Mouse (Mus musculus) ES-Bruce4 (cell line): ENCODE data around the gene Xpo5. TPM values are rescaled to one million over a fixed set of nuclear protein-coding genes. Genes with fewer than 3 reads are reported as not detected.

Experiments
- H3K27ac ChIP-seq: 2 replicates; pipeline ENCODE4 v1.5.1; 2012; ENCODE audit warnings: low read length, inconsistent platforms; ENCODE audit not compliant: insufficient read depth
- H3K27me3 ChIP-seq: 2 replicates; pipeline ENCODE4 v1.6.1; 2012; ENCODE audit warnings: mild to moderate bottlenecking, low read length, inconsistent platforms; ENCODE audit not compliant: control insufficient read depth, poor library complexity, insufficient read depth, severe bottlenecking
- H3K36me3 ChIP-seq: 2 replicates; pipeline ENCODE4 v1.6.1; 2012; ENCODE audit warnings: inconsistent platforms, mild to moderate bottlenecking, low read length, moderate library complexity; ENCODE audit not compliant: control insufficient read depth, poor library complexity, insufficient read depth, severe bottlenecking
- H3K4me1 ChIP-seq: one replicate; pipeline ENCODE4 v1.8.1; 2011; ENCODE audit warnings: low read length; ENCODE audit not compliant: control insufficient read depth, insufficient read depth
- H3K4me3 ChIP-seq: 2 replicates; pipeline ENCODE4 v1.5.1; 2011; ENCODE audit warnings: low read depth, mild to moderate bottlenecking, low read length
- H3K9ac ChIP-seq: 2 replicates; pipeline ENCODE4 v1.6.1; 2012; ENCODE audit warnings: low read depth, mild to moderate bottlenecking, inconsistent platforms; ENCODE audit not compliant: poor library complexity, severe bottlenecking
- H3K9me3 ChIP-seq: replicated peaks from 2 replicates; pipeline ENCODE4 v1.6.1; 2012; ENCODE audit warnings: mild to moderate bottlenecking, low read length, inconsistent platforms; ENCODE audit not compliant: control insufficient read depth, poor library complexity, insufficient read depth, severe bottlenecking
- CTCF ChIP-seq: IDR thresholded peaks from one replicate; pipeline ENCODE4 v1.8.1; 2011; ENCODE audit warnings: low read depth, low read length
- EP300 ChIP-seq: IDR thresholded peaks from 2 replicates; pipeline ENCODE4 v1.6.1; 2011; ENCODE audit warnings: low read depth, low read length; ENCODE audit not compliant: insufficient read depth
- POLR2A ChIP-seq: IDR thresholded peaks from one replicate; pipeline ENCODE4 v1.8.1; 2011; ENCODE audit warnings: low read length; ENCODE audit not compliant: insufficient read depth
- polyA plus RNA-seq: library from polyadenylated mRNA; stranded (reverse); fragments of >200 nt; gene quantifications from 2 replicates; pipeline ENCODE4 v1.2.4, GENCODE M21; 2011; ENCODE audit warnings: low read depth; ENCODE audit not compliant: missing spikeins, insufficient read depth, insufficient read length

Xpo5 gene
- polyA plus RNA-seq, 1 experiment = 77.8 TPM

- peaks cover 58% of the 10 kb centered on the region for H3K36me3 ChIP-seq
- H3K9ac ChIP-seq = no peak overlapping the region
- H3K9me3 ChIP-seq = no peaks in the 10 kb centered on the region
- H3K27ac ChIP-seq = no peak overlapping the region
- no peak overlapping the region for H3K4me3 ChIP-seq
- H3K4me1 ChIP-seq = no peaks in the 10 kb centered on the region
- TF ChIP-seq POLR2A (no peak), EP300 (no peak), CTCF (no peak)
- no peaks in the 10 kb centered on the region for H3K27me3 ChIP-seq
Observed at GRCm38 (mm10) chr17:46206676-46207075, 4.1 kb downstream of the Xpo5 start.

DNA sequence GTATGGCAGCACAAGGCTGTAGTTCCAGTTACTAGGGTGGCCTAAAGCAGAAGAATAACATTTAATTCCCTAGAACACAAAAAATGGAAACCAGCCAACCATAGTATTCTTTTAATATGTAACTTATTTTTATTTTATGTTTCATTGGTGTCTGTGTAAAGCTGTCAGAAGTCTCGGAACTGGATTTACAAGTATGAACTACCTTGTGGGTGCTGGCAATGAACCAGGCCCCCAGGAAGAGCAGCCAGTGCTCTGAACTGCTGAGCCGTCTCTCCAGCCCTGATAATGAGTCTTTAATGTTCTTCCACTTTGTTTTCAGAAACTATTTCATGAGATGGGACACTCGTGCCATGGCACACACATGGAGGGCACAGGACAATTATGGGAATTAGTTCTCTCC lies 8.0 kb downstream of the Xpo5 start:
- no peak overlapping the region for H3K9ac ChIP-seq
- no peak overlapping the region for H3K4me3 ChIP-seq
- H3K9me3 ChIP-seq = no peaks in the 10 kb centered on the region
- no peaks in the 10 kb centered on the region for H3K4me1 ChIP-seq
- no peak overlapping the region for H3K27ac ChIP-seq
- TF ChIP-seq POLR2A = no peak
- no peak for TF ChIP-seq EP300
- TF ChIP-seq CTCF = no peak
- no peaks in the 10 kb centered on the region for H3K27me3 ChIP-seq
- H3K36me3 ChIP-seq = peaks cover 83% of the 10 kb centered on the region

GRCm38 (mm10) chr17:46221601-46222000 lies 19.0 kb downstream of the Xpo5 start:
- no peak overlapping the region for H3K9ac ChIP-seq
- H3K4me1 ChIP-seq = no peaks in the 10 kb centered on the region
- no peaks in the 10 kb centered on the region for H3K27me3 ChIP-seq
- H3K27ac ChIP-seq = no peak overlapping the region
- peaks cover 92% of the 10 kb centered on the region for H3K36me3 ChIP-seq
- TF ChIP-seq EP300 (no peak), POLR2A (no peak), CTCF (no peak)
- no peaks in the 10 kb centered on the region for H3K9me3 ChIP-seq
- no peak overlapping the region for H3K4me3 ChIP-seq

GRCm38 (mm10) chr17:46227576-46227975 lies 25.0 kb downstream of the Xpo5 start:
- Histone ChIP-seq H3K4me1 (no peaks in the 10 kb centered on the region), H3K9ac (no peak overlapping the region)

DNA sequence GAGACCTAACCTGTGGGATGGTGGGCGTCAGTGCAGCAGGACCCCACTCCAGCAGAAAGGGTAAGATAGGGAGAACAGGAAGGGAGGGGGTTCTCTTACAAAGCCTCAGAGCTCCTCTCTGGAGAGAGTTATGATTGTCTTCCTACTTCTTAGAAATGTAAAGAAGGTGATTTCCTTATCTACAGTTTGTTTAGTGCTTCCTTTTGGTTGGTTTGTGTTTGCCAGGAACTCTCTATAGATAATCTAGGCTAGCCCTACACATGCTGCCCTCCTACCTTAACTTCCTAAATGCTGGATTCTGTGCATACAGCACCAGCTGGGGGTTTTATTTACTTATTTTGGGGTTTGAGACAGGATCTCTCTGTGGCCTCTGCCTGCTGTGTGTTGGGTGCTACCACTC lies 33.5 kb downstream of the Xpo5 start:
- no peaks in the 10 kb centered on the region for H3K9me3 ChIP-seq
- no peak overlapping the region for H3K27ac ChIP-seq
- peaks cover 74% of the 10 kb centered on the region for H3K36me3 ChIP-seq
- no peaks in the 10 kb centered on the region for H3K27me3 ChIP-seq
- TF ChIP-seq POLR2A = no peak
- no peak for TF ChIP-seq EP300
- no peak for TF ChIP-seq CTCF
- no peak overlapping the region for H3K4me3 ChIP-seq
- no peak overlapping the region for H3K9ac ChIP-seq
- H3K4me1 ChIP-seq = no peaks in the 10 kb centered on the region

More at GRCm38 (mm10) chr17:46227576-46227975, 25.0 kb downstream of the Xpo5 start:
- no peak for TF ChIP-seq EP300
- no peak for TF ChIP-seq POLR2A
- no peak for TF ChIP-seq CTCF
- Histone ChIP-seq H3K4me3 (no peak overlapping the region), H3K27ac (no peak overlapping the region), H3K9me3 (no peaks in the 10 kb centered on the region), H3K27me3 (no peaks in the 10 kb centered on the region), H3K36me3 (peaks cover 87% of the 10 kb centered on the region)

DNA sequence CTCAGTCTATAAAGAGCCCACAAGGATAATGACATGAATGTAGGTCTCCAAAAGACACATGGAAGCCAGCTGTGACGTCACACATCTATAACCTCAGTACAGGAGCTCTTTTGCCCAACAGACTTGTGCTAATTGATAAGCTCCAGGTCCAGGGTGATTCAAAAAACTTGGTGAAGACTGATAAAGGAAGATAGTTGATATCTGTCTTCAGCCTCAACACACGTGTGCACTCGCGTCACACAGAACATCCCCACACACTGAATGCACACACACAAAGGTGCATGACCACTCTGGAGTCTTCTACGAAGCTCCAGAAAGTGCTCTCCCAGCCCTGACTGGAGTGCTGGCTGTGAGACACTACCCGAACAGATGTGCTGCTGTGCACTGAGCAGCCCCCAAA lies 34.5 kb downstream of the Xpo5 start:
- Histone ChIP-seq H3K27me3 (no peaks in the 10 kb centered on the region), H3K9me3 (no peaks in the 10 kb centered on the region), H3K36me3 (peaks cover 77% of the 10 kb centered on the region), H3K4me1 (no peaks in the 10 kb centered on the region), H3K9ac (no peak overlapping the region), H3K27ac (no peak overlapping the region), H3K4me3 (no peak overlapping the region)
- TF ChIP-seq POLR2A (no peak), EP300 (no peak), CTCF (no peak)
